Mouse (Mus musculus) embryonic fibroblast, embryonic 13.5 days (primary cell): ENCODE data around the gene Diaph3. TPM values are rescaled to one million over a fixed set of nuclear protein-coding genes. Genes with fewer than 3 reads are reported as not detected.

ENCODE experiments used
- H3K27ac ChIP-seq: 2 replicates; pipeline ENCODE4 v1.5.1; 2012; ENCODE audit warnings: low read length, control low read depth, inconsistent platforms; ENCODE audit not compliant: insufficient read depth
- H3K4me1 ChIP-seq: 2 replicates; pipeline ENCODE4 v1.6.1; 2011; ENCODE audit warnings: low read length; ENCODE audit not compliant: control insufficient read depth, insufficient read depth
- H3K4me3 ChIP-seq: 2 replicates; pipeline ENCODE4 v1.5.1; 2011; ENCODE audit warnings: mild to moderate bottlenecking, control low read depth, low read length; ENCODE audit not compliant: insufficient read depth
- CTCF ChIP-seq: IDR thresholded peaks from 2 replicates; pipeline ENCODE4 v1.5.1; 2011; ENCODE audit warnings: mild to moderate bottlenecking, control low read depth, low read length, moderate library complexity, borderline replicate concordance; ENCODE audit not compliant: insufficient read depth
- POLR2A ChIP-seq: IDR thresholded peaks from 2 replicates; pipeline ENCODE4 v1.6.1; 2011; ENCODE audit warnings: low read depth, mild to moderate bottlenecking, control low read depth, low read length, moderate library complexity
- polyA plus RNA-seq: library from polyadenylated mRNA; stranded (reverse); fragments of >200 nt; gene quantifications from 2 replicates; pipeline ENCODE4 v1.2.4, GENCODE M21; 2011; ENCODE audit warnings: low read depth; ENCODE audit not compliant: missing spikeins, insufficient read length

Gene Diaph3
- polyA plus RNA-seq, 1 experiment, result 37.8 TPM

- TF ChIP-seq CTCF (no peak), POLR2A (no peak)
Observed at GRCm38 (mm10) chr14:87126076-87126639, 14.9 kb downstream of the Diaph3 start.

GRCm38 (mm10) chr14:87125492-87125891 is 15.5 kb downstream of the Diaph3 start:
- Histone ChIP-seq H3K4me3 (no peak overlapping the region), H3K27ac (no peak overlapping the region), H3K4me1 (no peaks in the 10 kb centered on the region)
- TF ChIP-seq CTCF (no peak), POLR2A (no peak)

More at GRCm38 (mm10) chr14:87126076-87126639, 14.9 kb downstream of the Diaph3 start:
- Histone ChIP-seq H3K4me1 (no peaks in the 10 kb centered on the region), H3K4me3 (no peak overlapping the region), H3K27ac (no peak overlapping the region)

GRCm38 (mm10) chr14:87123091-87123490 is 17.9 kb downstream of the Diaph3 start:
- no peak overlapping the region for H3K27ac ChIP-seq
- TF ChIP-seq CTCF (no peak), POLR2A (no peak)
- no peaks in the 10 kb centered on the region for H3K4me1 ChIP-seq
- no peak overlapping the region for H3K4me3 ChIP-seq

- no peak overlapping the region for H3K4me3 ChIP-seq
- TF ChIP-seq CTCF (no peak), POLR2A (no peak)
- H3K27ac ChIP-seq, result no peak overlapping the region
- no peaks in the 10 kb centered on the region for H3K4me1 ChIP-seq
Observed at GRCm38 (mm10) chr14:87121868-87122267, 19.2 kb downstream of the Diaph3 start.

GRCm38 (mm10) chr14:87110634-87111033 is 30.4 kb downstream of the Diaph3 start:
- Histone ChIP-seq H3K4me3 (no peak overlapping the region), H3K27ac (no peak overlapping the region), H3K4me1 (no peaks in the 10 kb centered on the region)
- TF ChIP-seq CTCF (no peak), POLR2A (no peak)

- Histone ChIP-seq H3K4me1 (no peaks in the 10 kb centered on the region), H3K27ac (no peak overlapping the region), H3K4me3 (no peak overlapping the region)
- TF ChIP-seq POLR2A (no peak), CTCF (no peak)
Observed at GRCm38 (mm10) chr14:87099380-87100088, 41.5 kb downstream of the Diaph3 start.

GRCm38 (mm10) chr14:87098093-87098492 is 42.9 kb downstream of the Diaph3 start:
- TF ChIP-seq POLR2A (no peak), CTCF (no peak)
- no peaks in the 10 kb centered on the region for H3K4me1 ChIP-seq

GRCm38 (mm10) chr14:87091522-87091921 is 49.5 kb downstream of the Diaph3 start:
- Histone ChIP-seq H3K27ac (no peak overlapping the region), H3K4me3 (no peak overlapping the region), H3K4me1 (no peaks in the 10 kb centered on the region)
- no peak for TF ChIP-seq POLR2A

More at GRCm38 (mm10) chr14:87098093-87098492, 42.9 kb downstream of the Diaph3 start:
- Histone ChIP-seq H3K27ac (no peak overlapping the region), H3K4me3 (no peak overlapping the region)

GRCm38 (mm10) chr14:87091108-87091507 is 49.9 kb downstream of the Diaph3 start:
- Histone ChIP-seq H3K4me1 (no peaks in the 10 kb centered on the region), H3K27ac (no peak overlapping the region), H3K4me3 (no peak overlapping the region)
- TF ChIP-seq POLR2A (no peak), CTCF (no peak)

- H3K27ac ChIP-seq, result no peak overlapping the region
Observed at GRCm38 (mm10) chr14:87088928-87089327, 52.1 kb downstream of the Diaph3 start.

More at GRCm38 (mm10) chr14:87088928-87089327, 52.1 kb downstream of the Diaph3 start:
- no peaks in the 10 kb centered on the region for H3K4me1 ChIP-seq
- TF ChIP-seq POLR2A, result no peak
- TF ChIP-seq CTCF, result no peak
- H3K4me3 ChIP-seq, result no peak overlapping the region
